ENCODE assay signal across 9 mouse cellular contexts in the genomic region with DNA sequence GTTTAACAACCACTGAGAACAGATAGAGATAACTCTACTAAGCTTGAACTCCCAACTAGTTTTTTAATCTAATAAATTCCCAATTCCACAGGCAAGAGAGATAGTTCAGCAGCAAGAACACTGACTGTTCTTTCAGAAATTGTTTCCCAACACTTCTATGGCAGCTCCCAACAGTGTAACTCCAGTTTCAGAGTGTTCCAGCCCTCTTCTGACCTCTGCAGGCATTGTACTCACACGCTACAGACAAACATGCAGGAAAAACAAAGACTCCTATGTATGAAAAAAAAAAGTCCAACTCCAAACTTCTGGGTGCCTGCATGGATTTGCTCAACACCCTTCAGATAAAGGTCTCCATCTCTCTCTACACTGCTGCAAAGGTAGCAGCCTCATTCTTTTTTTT. TPM values are rescaled to one million over a fixed set of nuclear protein-coding genes. Genes with fewer than 3 reads are reported as not detected.
DNase-seq lines count a peak whose midpoint lies in the region; ATAC-seq and TF ChIP-seq lines count a peak whose summit lies in the region.
"Had no signal": no experiment of that assay in that cellular context is flagged by ENCODE, and none has a peak within 500 bp of the region (broad histone marks: within the 10 kb centered on the region; RNA-seq: fewer than 3 reads in every experiment).

No protein-coding gene starts in this region.

- no peak for ATAC-seq in erythroblast, adult 5-6 weeks (replicated peaks; ENCODE audit: low FRiP score, poor library complexity, severe bottlenecking)
- no peak for ATAC-seq in midbrain, postnatal 0 days (ENCODE audit: low FRiP score)
- ATAC-seq in limb, embryonic 13.5 days (ENCODE audit: low FRiP score, low read depth): no peak
- no peak for ATAC-seq in stomach, embryonic 15.5 days (ENCODE audit: insufficient read depth, low FRiP score, low read depth)

- peak overlapping the region; percentile 98 for H3K4me3 ChIP-seq in erythroblast, embryonic 14.5 days (replicated peaks)
- peak overlapping the region; percentile 97 for H3K4me3 ChIP-seq in midbrain, embryonic 10.5 days
- H3K4me3 ChIP-seq in midbrain, postnatal 0 days (ENCODE audit: low read depth, low read length): no peak overlapping the region; the same call in 1 of the 2 replicates
- H3K4me3 ChIP-seq in limb, embryonic 13.5 days: peak overlapping the region; percentile 95
- H3K4me3 ChIP-seq in stomach, embryonic 15.5 days (replicated peaks): peak overlapping the region; percentile 97; the same call in 1 of the 2 replicates

- peaks cover 61% of the 10 kb centered on the region for H3K4me1 ChIP-seq in erythroblast, embryonic 14.5 days (ENCODE audit: control insufficient read depth)
- peaks cover 51% of the 10 kb centered on the region for H3K4me1 ChIP-seq in midbrain, embryonic 10.5 days
- 0 out of 2 replicates have a peak, but pooled peaks cover 11% of the 10 kb centered on the region for H3K4me1 ChIP-seq in midbrain, postnatal 0 days (ENCODE audit: insufficient read depth, low read length)
- H3K4me1 ChIP-seq in limb, embryonic 13.5 days: peaks cover 38% of the 10 kb centered on the region
- peaks cover 22% of the 10 kb centered on the region for H3K4me1 ChIP-seq in stomach, embryonic 15.5 days

- H3K36me3 ChIP-seq in erythroblast, embryonic 14.5 days (ENCODE audit: control insufficient read depth): peaks cover 69% of the 10 kb centered on the region
- H3K36me3 ChIP-seq in midbrain, embryonic 10.5 days: peaks cover 61% of the 10 kb centered on the region
- H3K36me3 ChIP-seq in midbrain, postnatal 0 days (ENCODE audit: insufficient read depth, low read length): no peaks in the 10 kb centered on the region; the same call in none of the 2 replicates
- peaks cover 47% of the 10 kb centered on the region for H3K36me3 ChIP-seq in limb, embryonic 13.5 days
- peaks cover 18% of the 10 kb centered on the region for H3K36me3 ChIP-seq in stomach, embryonic 15.5 days

- H3K27me3 ChIP-seq in erythroblast, embryonic 14.5 days (ENCODE audit: control insufficient read depth): no peaks in the 10 kb centered on the region
- no peaks in the 10 kb centered on the region for H3K27me3 ChIP-seq in midbrain, embryonic 10.5 days (ENCODE audit: low read depth, poor library complexity, severe bottlenecking)
- H3K27me3 ChIP-seq in midbrain, postnatal 0 days (ENCODE audit: insufficient read depth, low read length): no peaks in the 10 kb centered on the region
- no peaks in the 10 kb centered on the region for H3K27me3 ChIP-seq in limb, embryonic 13.5 days
- H3K27me3 ChIP-seq in stomach, embryonic 15.5 days (replicated peaks): no peaks in the 10 kb centered on the region

- no peaks in the 10 kb centered on the region for H3K9me3 ChIP-seq in erythroblast, embryonic 14.5 days (ENCODE audit: control insufficient read depth, low read length)
- H3K9me3 ChIP-seq in midbrain, embryonic 10.5 days (replicated peaks): no peaks in the 10 kb centered on the region
- no peaks in the 10 kb centered on the region for H3K9me3 ChIP-seq in midbrain, postnatal 0 days (ENCODE audit: low read length)
- no peaks in the 10 kb centered on the region for H3K9me3 ChIP-seq in limb, embryonic 13.5 days
- no peaks in the 10 kb centered on the region for H3K9me3 ChIP-seq in stomach, embryonic 15.5 days

- WGBS in midbrain, embryonic 10.5 days: 76% methylated on average over 1 of the region's 1 CpGs
- 48% methylated on average over 1 of the region's 1 CpGs for WGBS in midbrain, postnatal 0 days
- WGBS in limb, embryonic 13.5 days: 39% methylated on average over 1 of the region's 1 CpGs
- 45% methylated on average over 1 of the region's 1 CpGs for WGBS in stomach, embryonic 15.5 days

- TF ChIP-seq CTCF in midbrain, postnatal 0 days (IDR thresholded peaks at IDR 0.05): no peak; the same call in 1 of the 2 replicates

- H3K4me2 ChIP-seq in midbrain, postnatal 0 days (ENCODE audit: low read depth, low read length, poor library complexity, severe bottlenecking): no peak overlapping the region; the same call in 1 of the 2 replicates
- H3K4me2 ChIP-seq in limb, embryonic 13.5 days (replicated peaks): peak overlapping the region; percentile 75
- peak overlapping the region; percentile 64 for H3K4me2 ChIP-seq in stomach, embryonic 15.5 days

- no peak overlapping the region for H3K9ac ChIP-seq in midbrain, postnatal 0 days (replicated peaks; ENCODE audit: low read length, poor library complexity, severe bottlenecking)
- peak overlapping the region; percentile 54 for H3K9ac ChIP-seq in limb, embryonic 13.5 days
- no peak overlapping the region for H3K9ac ChIP-seq in stomach, embryonic 15.5 days

- intact Hi-C loops in left cerebral cortex, postnatal 14 days (cut with DNase I): no loop called here

- DNase-seq in midbrain, embryonic 10.5 days (ENCODE audit: low spot score): no peak
- no peak for DNase-seq in midbrain, postnatal 0 days (ENCODE audit: low spot score)
- no peak for DNase-seq in left cerebral cortex, postnatal 14 days (ENCODE audit: low spot score in 2 of 2)
- no peak for DNase-seq in thymus, postnatal 25 days
- DNase-seq: kidney, adult 9 months had no signal

- no peak overlapping the region for H3K27ac ChIP-seq in midbrain, embryonic 10.5 days (replicated peaks)
- H3K27ac ChIP-seq in midbrain, postnatal 0 days (ENCODE audit: low read depth, low read length): no peak overlapping the region
- H3K27ac ChIP-seq in limb, embryonic 13.5 days: no peak overlapping the region
- H3K27ac ChIP-seq in stomach, embryonic 15.5 days: no peak overlapping the region

RNA-seq across cellular contexts. Expression of a gene that starts 2.3 kb away (rescaled TPM):
- 5.4 and 8.0 TPM in 2 replicates for polyA plus RNA-seq in erythroblast, embryonic 14.5 days (2012)
- 60.2 and 64.6 TPM in 2 replicates for total RNA-seq in erythroblast, adult 5-6 weeks (2015; ENCODE audit: low replicate concordance)
- 61.6 and 122 TPM in 2 replicates for total RNA-seq in erythroblast, adult 5-6 weeks (2017; ENCODE audit: low replicate concordance)
- 522 and 529 TPM in 2 replicates for polyA plus RNA-seq in midbrain, embryonic 10.5 days (2016; fragmentation: Nextera tagmentation; extraction: Ambion mirVana)
- total RNA-seq in midbrain, postnatal 0 days (2014; rRNA removed): 79.2 and 82.4 TPM in 2 replicates
- polyA plus RNA-seq in midbrain, postnatal 0 days (2015; fragmentation: Nextera tagmentation; extraction: Ambion mirVana): 187 and 198 TPM in 2 replicates
- polyA plus RNA-seq in limb, embryonic 13.5 days (2015; fragmentation: Nextera tagmentation; extraction: Ambion mirVana): 491 and 502 TPM in 2 replicates
- 330 and 336 TPM in 2 replicates for polyA plus RNA-seq in stomach, embryonic 15.5 days (2015; fragmentation: Nextera tagmentation; extraction: Ambion mirVana)
- total RNA-seq in left cerebral cortex, postnatal 14 days (2021): 100 to 1,000 TPM; 124 to 129 TPM

RNA-seq across cellular contexts. Expression of a gene that starts 2.6 kb away (rescaled TPM):
- 0.10 and 0.29 TPM in 2 replicates for polyA plus RNA-seq in erythroblast, embryonic 14.5 days (2012)
- 6.9 and 14.8 TPM in 2 replicates for total RNA-seq in erythroblast, adult 5-6 weeks (2015; ENCODE audit: low replicate concordance)
- 4.9 and 19.1 TPM in 2 replicates for total RNA-seq in erythroblast, adult 5-6 weeks (2017; ENCODE audit: low replicate concordance)
- 48.3 and 49.6 TPM in 2 replicates for polyA plus RNA-seq in midbrain, embryonic 10.5 days (2016; fragmentation: Nextera tagmentation; extraction: Ambion mirVana)
- 2.9 and 4.1 TPM in 2 replicates for total RNA-seq in midbrain, postnatal 0 days (2014; rRNA removed)
- 15.6 and 20.6 TPM in 2 replicates for polyA plus RNA-seq in midbrain, postnatal 0 days (2015; fragmentation: Nextera tagmentation; extraction: Ambion mirVana)
- polyA plus RNA-seq in limb, embryonic 13.5 days (2015; fragmentation: Nextera tagmentation; extraction: Ambion mirVana): 43.4 and 44.0 TPM in 2 replicates
- 45.7 and 51.4 TPM in 2 replicates for polyA plus RNA-seq in stomach, embryonic 15.5 days (2015; fragmentation: Nextera tagmentation; extraction: Ambion mirVana)
- total RNA-seq in left cerebral cortex, postnatal 14 days (2021): 10 to 100 TPM; 22.4 to 23.5 TPM

RNA-seq across cellular contexts. Expression of a gene that starts 45.1 kb away (rescaled TPM):
- polyA plus RNA-seq in erythroblast, embryonic 14.5 days (2012): 0.04 and 0.08 TPM in 2 replicates
- total RNA-seq in erythroblast, adult 5-6 weeks (2015; ENCODE audit: low replicate concordance): 2.3 TPM in 1 of 2 replicates, not detected in the other
- total RNA-seq in erythroblast, adult 5-6 weeks (2017; ENCODE audit: low replicate concordance): 1.5 and 1.7 TPM in 2 replicates
- 7.5 and 9.4 TPM in 2 replicates for polyA plus RNA-seq in midbrain, embryonic 10.5 days (2016; fragmentation: Nextera tagmentation; extraction: Ambion mirVana)
- total RNA-seq in midbrain, postnatal 0 days (2014; rRNA removed): 22.9 and 25.2 TPM in 2 replicates
- 15.5 and 15.8 TPM in 2 replicates for polyA plus RNA-seq in midbrain, postnatal 0 days (2015; fragmentation: Nextera tagmentation; extraction: Ambion mirVana)
- 14.6 and 14.8 TPM in 2 replicates for polyA plus RNA-seq in limb, embryonic 13.5 days (2015; fragmentation: Nextera tagmentation; extraction: Ambion mirVana)
- 17.2 and 18.1 TPM in 2 replicates for polyA plus RNA-seq in stomach, embryonic 15.5 days (2015; fragmentation: Nextera tagmentation; extraction: Ambion mirVana)
- 1 to 10 TPM; 7.4 to 8.0 TPM for total RNA-seq in left cerebral cortex, postnatal 14 days (2021)

RNA-seq across cellular contexts. Expression of a gene that starts 45.4 kb away (rescaled TPM):
- polyA plus RNA-seq in erythroblast, embryonic 14.5 days (2012): not detected in 2 replicates
- not detected in 2 replicates for total RNA-seq in erythroblast, adult 5-6 weeks (2015; ENCODE audit: low replicate concordance)
- total RNA-seq in erythroblast, adult 5-6 weeks (2017; ENCODE audit: low replicate concordance): 0.56 TPM in 1 of 2 replicates, not detected in the other
- polyA plus RNA-seq in midbrain, embryonic 10.5 days (2016; fragmentation: Nextera tagmentation; extraction: Ambion mirVana): 0.30 and 0.47 TPM in 2 replicates
- total RNA-seq in midbrain, postnatal 0 days (2014; rRNA removed): 2.1 and 2.6 TPM in 2 replicates
- polyA plus RNA-seq in midbrain, postnatal 0 days (2015; fragmentation: Nextera tagmentation; extraction: Ambion mirVana): 1.1 and 1.3 TPM in 2 replicates
- polyA plus RNA-seq in limb, embryonic 13.5 days (2015; fragmentation: Nextera tagmentation; extraction: Ambion mirVana): 3.3 TPM in 2 replicates
- polyA plus RNA-seq in stomach, embryonic 15.5 days (2015; fragmentation: Nextera tagmentation; extraction: Ambion mirVana): 2.0 and 2.1 TPM in 2 replicates
- 1 to 10 TPM; 1.2 to 2.2 TPM for total RNA-seq in left cerebral cortex, postnatal 14 days (2021)

Comparison
In these comparisons a context has a peak if more than half of its experiments do, and no peak if none do; other contexts are left out.
1. RNA of a gene that starts 2.3 kb away (polyA plus RNA-seq): 522 to 529 TPM in midbrain, embryonic 10.5 days, 491 to 502 TPM in limb, embryonic 13.5 days, 330 to 336 TPM in stomach, embryonic 15.5 days and 187 to 198 TPM in midbrain, postnatal 0 days; 5.4 to 8.0 TPM in erythroblast, embryonic 14.5 days; every median in the first group is over 10 times any median in the second.
2. RNA of a gene that starts 2.6 kb away (polyA plus RNA-seq): 45.7 to 51.4 TPM in stomach, embryonic 15.5 days, 48.3 to 49.6 TPM in midbrain, embryonic 10.5 days, 43.4 to 44.0 TPM in limb, embryonic 13.5 days and 15.6 to 20.6 TPM in midbrain, postnatal 0 days; 0.10 to 0.29 TPM in erythroblast, embryonic 14.5 days; every median in the first group is over 10 times any median in the second.